Mouse (Mus musculus) ovary, postnatal 36 days (tissue): Measurements from ENCODE around the gene Nfyb.
A peak's percentile ranks its signal among the peaks of the same experiment; 100 is the strongest.

Experiments
- DNase-seq: peaks from one replicate; pipeline ENCODE4 v3.0.0; 2022; ENCODE audit warnings: low spot score, mixed read lengths

Gene Nfyb

DNA sequence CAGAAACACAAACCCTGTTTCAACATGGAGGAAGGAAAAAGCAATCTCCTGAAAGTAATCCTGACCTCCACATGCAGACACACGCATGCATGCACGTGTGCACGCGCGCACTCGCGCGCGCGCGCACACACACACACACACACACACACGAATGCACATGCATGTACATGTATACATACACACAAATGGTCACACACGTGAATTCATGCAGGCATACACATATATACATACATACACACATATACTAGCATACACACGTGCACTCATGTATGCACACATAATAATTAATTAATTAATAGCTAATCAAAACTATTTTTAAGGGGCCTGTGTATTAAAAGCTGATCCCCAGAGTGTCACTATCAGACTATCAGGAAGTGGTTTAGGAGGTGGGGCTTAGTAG is 15.9 kb upstream of the Nfyb start:
- no peak for DNase-seq

DNA sequence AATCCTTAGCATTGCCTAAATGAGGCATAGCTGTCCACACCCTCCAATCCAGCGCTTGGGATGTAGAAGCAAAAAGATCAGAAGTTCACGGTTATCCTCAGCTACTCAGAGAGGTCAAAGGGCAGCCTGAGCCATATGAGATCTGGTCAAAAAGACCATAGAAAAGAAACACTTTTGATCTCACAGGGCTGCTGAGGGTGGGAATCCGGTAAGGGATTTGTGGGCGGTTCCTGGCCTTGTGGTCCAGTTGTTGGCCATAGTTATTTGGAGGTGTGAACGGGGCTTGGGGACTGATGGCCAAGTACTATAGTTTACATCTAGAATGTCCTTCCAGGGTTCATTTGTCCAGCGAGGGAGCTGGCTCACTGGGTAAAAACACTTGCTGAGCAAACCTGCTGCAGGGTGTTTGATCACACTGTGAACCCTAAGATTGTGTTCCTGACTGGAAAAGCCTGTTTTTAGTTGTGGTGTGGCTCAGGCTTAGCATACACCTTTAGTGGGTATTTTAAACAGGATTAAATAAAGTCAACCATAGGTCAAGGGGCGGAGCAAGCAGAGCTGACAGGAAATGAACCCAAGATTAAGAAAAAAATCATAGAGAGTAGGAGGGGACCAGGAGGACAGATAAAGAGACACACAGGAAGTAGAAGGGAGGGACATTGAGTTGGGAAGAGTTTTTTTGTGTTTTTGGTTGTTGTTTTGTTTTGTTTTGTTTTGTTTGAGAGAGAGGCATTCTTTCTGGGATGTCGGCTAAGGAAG is 15.0 kb upstream of the Nfyb start:
- no peak for DNase-seq

DNA sequence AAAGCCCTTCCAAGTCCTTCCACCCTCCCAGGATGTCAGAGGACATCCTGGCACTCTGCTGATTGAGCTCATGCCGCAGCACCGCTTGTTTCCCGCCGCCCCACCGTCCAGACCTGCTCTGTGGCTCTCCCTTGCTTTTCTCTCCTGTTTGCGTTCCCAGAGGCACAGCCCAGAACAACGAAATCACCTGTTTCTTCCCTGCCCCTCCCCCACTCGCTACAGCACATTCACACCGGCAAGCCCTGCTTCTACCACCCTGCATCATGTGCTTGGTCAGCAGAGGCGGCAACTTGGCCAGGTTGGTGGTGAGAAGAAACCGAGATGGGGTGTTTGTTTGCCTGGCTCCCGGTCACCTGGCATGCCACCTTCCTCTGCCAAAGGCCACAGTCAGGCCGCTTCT is 13.9 kb upstream of the Nfyb start:
- no peak for DNase-seq

GRCm38 (mm10) chr10:82777075-82777474 is 13.1 kb upstream of the Nfyb start:
- no peak for DNase-seq

DNA sequence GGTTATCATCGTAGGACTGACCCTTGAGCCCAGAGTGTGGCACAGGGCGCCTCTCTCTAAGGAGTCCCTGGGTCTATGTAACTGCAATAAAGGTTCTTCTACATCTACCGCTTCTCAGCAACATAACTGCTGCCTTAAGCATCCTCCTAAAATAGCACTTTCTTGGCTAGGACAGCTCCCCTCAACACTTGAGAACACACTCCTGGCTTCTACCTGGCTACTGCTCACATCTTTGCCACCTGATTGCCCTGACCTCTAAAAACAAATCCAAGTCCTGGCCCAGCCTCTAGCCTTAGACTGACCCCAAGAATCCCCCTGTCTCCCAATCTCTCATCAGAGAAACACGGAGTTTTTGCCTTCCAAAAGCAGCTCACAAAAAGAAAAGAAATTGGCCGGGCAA is 10.9 kb upstream of the Nfyb start:
- no peak for DNase-seq

DNA sequence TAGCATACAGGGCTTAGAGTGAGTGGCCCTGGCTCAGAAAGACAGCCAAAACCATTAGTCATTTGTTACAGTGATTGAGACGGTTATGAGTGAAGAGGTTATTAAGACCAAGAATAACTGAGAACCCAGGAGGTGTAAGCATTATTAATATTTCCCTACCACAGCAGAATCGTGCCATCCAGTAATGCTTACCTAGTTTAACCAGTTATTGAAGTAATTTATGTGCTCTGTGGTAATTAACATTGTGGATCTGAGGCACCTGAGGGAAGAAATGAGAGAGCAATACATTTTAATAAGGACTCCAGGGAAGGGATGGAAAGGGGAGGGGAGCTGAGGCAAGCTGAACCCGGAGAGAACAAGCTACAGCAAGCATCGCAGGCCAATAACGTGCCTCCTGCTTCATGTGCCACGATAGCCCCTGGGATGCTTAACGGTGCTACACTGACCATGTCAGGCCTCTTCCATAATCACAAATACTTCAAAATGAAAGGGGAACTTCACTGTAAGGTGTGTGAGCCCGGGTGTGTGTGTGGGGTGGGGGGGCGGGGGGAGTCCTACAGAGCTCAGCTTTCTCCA is 7.7 kb upstream of the Nfyb start:
- no peak for DNase-seq

DNA sequence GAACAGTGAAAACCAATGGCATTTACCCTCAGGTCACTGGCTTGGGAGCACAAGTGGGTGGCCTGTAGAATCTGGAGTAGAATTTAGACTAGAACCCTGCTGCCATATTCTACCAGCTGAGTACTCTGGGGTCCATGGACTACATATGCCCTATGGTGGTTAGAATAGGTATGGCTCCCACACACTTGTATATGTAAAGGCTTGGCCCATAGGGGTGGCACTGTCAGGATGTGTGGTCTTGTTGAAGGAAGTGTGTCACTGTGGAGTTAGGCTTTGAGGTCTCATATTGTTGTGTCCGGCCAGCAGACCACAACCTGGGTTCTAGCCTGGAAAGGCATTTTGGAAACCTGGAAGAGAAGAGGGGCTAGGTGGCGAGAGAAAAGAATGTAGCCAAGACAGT is 6.8 kb upstream of the Nfyb start:
- DNase-seq: no peak

DNA sequence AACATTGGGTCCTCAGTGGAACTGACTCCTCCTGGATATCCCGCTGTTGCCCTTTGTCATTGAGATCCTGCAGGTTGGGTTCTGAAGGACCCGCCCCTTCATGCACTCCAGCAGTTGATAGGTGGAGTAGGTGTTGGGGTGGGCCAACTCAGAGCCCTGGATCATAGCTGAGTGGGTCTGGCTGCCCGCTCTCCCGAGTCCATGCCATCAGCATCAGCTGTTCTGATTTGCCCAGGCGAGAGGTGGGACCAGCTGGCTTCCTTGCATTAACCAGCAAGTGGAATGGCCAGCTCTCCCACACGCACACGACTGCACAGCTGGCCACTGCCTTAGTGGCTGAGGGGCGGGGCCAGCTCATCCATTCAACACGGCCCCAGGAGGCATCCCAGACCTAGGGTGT is 5.0 kb upstream of the Nfyb start:
- no peak for DNase-seq

DNA sequence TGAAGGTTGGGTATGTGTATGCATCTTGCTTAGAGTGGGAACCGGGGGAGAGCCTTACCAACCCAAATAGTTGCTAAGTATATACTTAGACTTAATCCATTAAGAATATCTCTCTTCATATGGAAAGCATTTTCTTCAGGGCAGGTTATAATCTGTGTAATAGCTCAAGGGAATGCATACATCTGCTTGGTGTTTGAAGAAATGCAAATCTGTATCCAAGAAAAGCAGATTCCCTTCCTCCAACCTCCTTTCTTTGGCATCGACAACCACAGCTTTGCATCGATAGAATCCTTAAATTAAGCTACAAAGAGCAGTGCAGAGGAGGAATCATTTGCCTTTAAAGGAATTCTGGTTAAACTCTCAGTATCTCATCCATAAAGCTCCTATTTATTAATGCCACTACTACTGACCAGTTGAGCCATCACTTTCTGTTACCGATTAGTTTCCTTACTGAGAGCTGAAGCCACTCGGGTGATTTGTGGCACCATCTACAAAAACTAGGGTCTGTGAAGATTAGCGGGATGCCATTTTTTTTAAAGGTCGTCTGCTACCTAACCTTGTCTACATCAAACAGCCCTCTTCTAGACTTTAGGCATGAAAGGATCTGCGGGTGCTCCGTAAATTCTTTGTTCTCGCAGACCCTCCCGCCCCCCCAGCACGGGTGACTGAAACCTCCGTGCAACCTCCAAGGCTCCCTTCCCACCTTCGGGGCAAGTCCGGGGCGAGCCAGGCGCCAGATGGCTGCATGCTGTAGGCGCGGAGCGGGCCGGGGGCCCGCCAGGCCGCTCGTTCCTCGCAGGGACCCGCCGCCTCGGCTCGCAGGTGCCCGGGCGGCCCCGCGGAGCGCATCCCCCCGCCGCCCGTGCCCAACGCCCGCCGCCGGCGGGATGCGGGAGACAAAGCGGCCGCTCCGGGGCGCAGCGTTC is 925 bp downstream of the Nfyb start:
- DNase-seq: peak; percentile 47

DNA sequence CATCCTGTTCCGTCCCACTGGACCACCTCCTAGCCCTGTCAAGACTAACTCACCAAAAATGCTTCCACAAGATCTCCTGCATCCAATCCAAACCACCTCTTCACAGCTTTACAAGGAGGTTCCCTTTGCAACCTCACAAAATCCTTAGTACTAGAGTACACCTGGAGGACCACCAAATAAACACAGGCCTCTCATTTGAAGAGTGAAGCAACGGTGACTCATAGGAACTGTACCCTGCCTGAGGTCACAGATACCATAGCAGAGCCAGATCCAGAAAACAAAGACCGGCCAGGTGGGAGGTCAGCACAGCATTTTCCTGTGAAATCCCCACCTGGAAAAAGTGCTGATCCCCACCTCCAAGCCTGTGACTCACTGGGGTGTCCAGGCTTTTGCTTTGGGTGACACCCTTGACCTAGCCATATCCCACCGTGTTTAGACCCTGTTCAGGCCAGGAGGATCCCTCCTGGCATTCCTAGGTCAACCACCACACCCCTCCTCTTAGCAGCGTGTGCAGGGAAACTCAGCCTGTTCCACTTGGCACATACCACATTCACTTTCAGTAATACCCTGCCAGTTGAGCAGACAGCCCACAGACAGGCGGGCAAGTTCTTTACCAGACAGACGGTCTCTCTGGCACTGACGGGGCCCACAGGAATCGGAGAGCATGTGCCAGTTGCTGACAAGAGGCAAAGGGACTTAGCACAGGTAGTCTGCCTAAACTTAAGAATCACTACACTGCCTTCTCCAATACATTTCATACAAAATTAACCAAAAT is 2.7 kb downstream of the Nfyb start:
- DNase-seq: no peak

DNA sequence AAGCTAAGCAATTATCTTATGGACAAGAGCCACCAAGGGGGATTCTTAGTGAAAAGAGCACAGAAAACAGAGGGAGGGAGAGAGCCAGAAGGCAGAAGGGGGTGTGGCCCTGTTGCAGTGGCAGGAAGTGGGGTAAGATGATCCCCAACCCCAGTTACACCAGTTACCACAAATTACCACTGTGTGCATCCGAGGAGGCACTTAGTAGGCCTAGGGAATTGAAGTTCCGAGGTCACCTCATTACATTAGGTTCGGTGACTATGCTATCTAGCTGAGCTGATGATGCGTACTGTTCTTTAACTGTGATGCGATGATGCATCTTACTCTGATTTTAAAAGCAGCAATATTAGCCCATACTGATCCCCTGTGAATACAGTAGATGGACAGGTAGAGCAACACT is 4.2 kb downstream of the Nfyb start:
- DNase-seq: no peak

DNA sequence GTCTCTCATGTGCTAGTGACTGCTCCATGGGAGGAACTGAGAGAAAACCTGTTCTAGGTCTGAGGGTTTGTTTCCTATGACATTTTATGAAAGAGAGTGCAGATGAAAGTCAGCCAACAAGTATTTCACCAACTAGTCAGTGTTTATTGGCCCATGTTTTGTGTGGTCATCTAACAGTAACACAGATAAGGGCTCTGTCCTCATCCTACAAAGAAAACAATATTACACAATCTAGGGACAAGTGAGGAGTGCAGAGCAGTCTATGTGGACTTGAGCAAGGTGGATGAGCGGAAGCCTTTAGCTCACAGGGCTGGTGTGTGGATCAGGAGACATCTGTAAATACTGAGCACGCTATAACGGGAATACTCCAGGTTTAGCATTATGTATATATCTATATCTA is 5.1 kb downstream of the Nfyb start:
- no peak for DNase-seq

DNA sequence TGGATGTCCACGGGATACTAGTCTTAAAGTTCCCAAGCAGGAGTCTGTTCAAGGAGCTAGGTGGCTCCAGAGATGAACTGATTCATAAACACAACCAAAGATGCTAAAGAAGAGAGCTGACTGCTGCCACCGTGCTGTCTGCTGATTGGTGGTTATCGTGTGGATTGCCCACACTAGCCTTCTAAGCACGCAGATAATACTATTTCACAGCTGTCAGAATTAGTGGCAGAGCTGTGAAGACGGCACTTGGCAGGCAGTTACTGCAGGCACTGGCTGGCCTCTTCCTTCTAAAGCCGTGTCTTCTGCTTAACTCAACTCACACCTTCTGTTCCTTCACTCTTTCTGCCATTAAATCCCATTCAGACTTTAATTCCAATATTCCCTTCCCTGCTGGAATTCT is 5.6 kb downstream of the Nfyb start:
- DNase-seq: no peak

GRCm38 (mm10) chr10:82757341-82757740 is 6.6 kb downstream of the Nfyb start:
- no peak for DNase-seq

- no peak for DNase-seq
These were observed 7.5 kb downstream of the Nfyb start for GRCm38 (mm10) chr10:82756466-82756865.

GRCm38 (mm10) chr10:82755213-82755890 is 8.6 kb downstream of the Nfyb start:
- DNase-seq: no peak

DNA sequence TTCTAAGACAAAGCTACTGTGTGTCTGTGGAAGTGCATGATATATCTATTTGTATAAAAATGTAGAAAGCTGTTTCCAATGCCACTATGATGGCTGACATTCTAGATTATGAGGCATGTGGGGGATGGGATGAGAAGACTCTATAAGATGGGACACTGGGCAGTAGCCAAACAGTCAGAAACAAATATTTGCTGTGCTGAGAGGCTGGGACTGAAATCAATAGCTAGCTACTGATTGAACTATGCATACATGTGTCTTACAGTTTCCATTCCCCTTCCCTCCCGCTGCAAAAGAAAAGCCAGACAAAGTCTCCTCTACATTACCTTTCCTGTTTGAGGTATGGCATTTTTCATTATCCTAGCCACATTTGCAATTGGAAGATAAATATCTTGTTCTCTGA is 9.3 kb downstream of the Nfyb start:
- DNase-seq: no peak

GRCm38 (mm10) chr10:82752921-82753320 is 11.0 kb downstream of the Nfyb start:
- no peak for DNase-seq

DNA sequence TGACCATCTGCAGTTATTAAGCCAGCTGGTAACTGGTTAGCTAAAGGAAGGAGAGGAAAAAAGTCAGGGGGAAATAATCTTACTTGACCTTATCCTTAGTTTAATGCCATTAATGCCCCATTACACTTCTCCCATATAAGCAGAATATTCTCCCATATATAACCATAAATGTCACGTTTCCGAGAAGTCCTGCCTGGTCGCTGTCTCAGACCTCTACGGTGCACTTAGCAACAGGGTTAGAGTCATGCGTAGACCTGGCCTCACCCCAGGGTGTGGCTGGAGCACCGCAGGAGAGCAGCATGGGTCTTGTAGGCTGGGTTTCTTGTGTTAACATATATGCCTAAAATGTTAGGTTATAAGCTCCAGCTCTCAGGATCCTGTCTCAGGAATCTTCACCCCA is 13.2 kb downstream of the Nfyb start:
- DNase-seq: no peak

- no peak for DNase-seq
These were observed 16.7 kb downstream of the Nfyb start for GRCm38 (mm10) chr10:82746988-82747850.

GRCm38 (mm10) chr10:82745301-82745700 is 18.6 kb downstream of the Nfyb start:
- DNase-seq: no peak
